Mouse (Mus musculus): ENCODE data around the gene Gltp.

Gltp gene

GRCm38 (mm10) chr5:114690633-114691567 lies at the start of gene Gltp:
Gltp (minus strand) TSS chr5:114690984.
- peak; percentile 91 for DNase-seq (ENCODE audit: low read depth, low spot score)

- no peak for DNase-seq (ENCODE audit: low read depth, low spot score)
Measured at GRCm38 (mm10) chr5:114738707-114739241, 48.0 kb upstream of the Gltp start.

- DNase-seq (ENCODE audit: low read depth, low spot score) = no peak
Measured at GRCm38 (mm10) chr5:114737090-114737887, 46.5 kb upstream of the Gltp start.

- DNase-seq (ENCODE audit: low read depth, low spot score) = no peak
Measured at GRCm38 (mm10) chr5:114733606-114734005, 42.8 kb upstream of the Gltp start.

- DNase-seq (ENCODE audit: low read depth, low spot score) = no peak
Measured at GRCm38 (mm10) chr5:114731969-114732368, 41.2 kb upstream of the Gltp start.

GRCm38 (mm10) chr5:114731498-114731897 lies 40.7 kb upstream of the Gltp start:
- peak; percentile 29 for DNase-seq (ENCODE audit: low read depth, low spot score)

- peak; percentile 70 for DNase-seq (ENCODE audit: low read depth, low spot score)
Measured at GRCm38 (mm10) chr5:114730129-114730528, 39.3 kb upstream of the Gltp start.

GRCm38 (mm10) chr5:114728160-114728559 lies 37.4 kb upstream of the Gltp start:
- no peak for DNase-seq (ENCODE audit: low read depth, low spot score)

- DNase-seq (ENCODE audit: low read depth, low spot score) = no peak
Measured at GRCm38 (mm10) chr5:114722846-114723245, 32.1 kb upstream of the Gltp start.

- no peak for DNase-seq (ENCODE audit: low read depth, low spot score)
Measured at GRCm38 (mm10) chr5:114721969-114722368, 31.2 kb upstream of the Gltp start.

- DNase-seq (ENCODE audit: low read depth, low spot score) = no peak
Measured at GRCm38 (mm10) chr5:114720784-114721183, 30.0 kb upstream of the Gltp start.

GRCm38 (mm10) chr5:114719928-114720270 lies 29.1 kb upstream of the Gltp start:
- no peak for DNase-seq (ENCODE audit: low read depth, low spot score)

- DNase-seq (ENCODE audit: low read depth, low spot score) = peak; percentile 97
Measured at GRCm38 (mm10) chr5:114719003-114719927, 28.5 kb upstream of the Gltp start.

GRCm38 (mm10) chr5:114718483-114718882 lies 27.7 kb upstream of the Gltp start:
- DNase-seq (ENCODE audit: low read depth, low spot score) = no peak

GRCm38 (mm10) chr5:114717937-114718336 lies 27.2 kb upstream of the Gltp start:
- DNase-seq (ENCODE audit: low read depth, low spot score) = no peak

GRCm38 (mm10) chr5:114717292-114717691 lies 26.5 kb upstream of the Gltp start:
- no peak for DNase-seq (ENCODE audit: low read depth, low spot score)

- no peak for DNase-seq (ENCODE audit: low read depth, low spot score)
Measured at GRCm38 (mm10) chr5:114714551-114714950, 23.8 kb upstream of the Gltp start.

GRCm38 (mm10) chr5:114709357-114709756 lies 18.6 kb upstream of the Gltp start:
- no peak for DNase-seq (ENCODE audit: low read depth, low spot score)

- DNase-seq (ENCODE audit: low read depth, low spot score) = peak; percentile 31
Measured at GRCm38 (mm10) chr5:114708491-114708890, 17.7 kb upstream of the Gltp start.

- DNase-seq (ENCODE audit: low read depth, low spot score) = peak; percentile 98
Measured at GRCm38 (mm10) chr5:114707265-114708068, 16.7 kb upstream of the Gltp start, which contains the start of gene Tchp. Tchp (plus strand) TSS chr5:114707760.
